Mouse (Mus musculus) duodenum, adult 2 months (tissue): Measurements from ENCODE around the gene Sox14. TPM values are rescaled to one million over a fixed set of nuclear protein-coding genes. Genes with fewer than 3 reads are reported as not detected.

ENCODE experiments used
- polyA plus RNA-seq: library from polyadenylated mRNA; depleted of rRNA; stranded (reverse); fragments of >200 nt; gene quantifications from 2 replicates; pipeline ENCODE4 v1.2.3, GENCODE M21; 2012; ENCODE audit warnings: low replicate concordance; rRNA removed

Sox14 gene
- not detected in 2 replicates for polyA plus RNA-seq

GRCm38 (mm10) chr9:99875618-99876372, at the start of gene Sox14:
Sox14 (minus strand) TSS chr9:99876170.

Other genes starting within 250 kb of the Sox14 start
- gene Dzip1l, start 246.7 kb downstream of the Sox14 start, polyA plus RNA-seq: 0.70 and 1.4 TPM in 2 replicates
- 0.25 and 79.0 TPM in 2 replicates for gene Cldn18, start 158.9 kb downstream of the Sox14 start, polyA plus RNA-seq